Mouse (Mus musculus) liver, adult 10 weeks (tissue): Measurements from ENCODE around the gene Gm2042. TPM values are rescaled to one million over a fixed set of nuclear protein-coding genes. Genes with fewer than 3 reads are reported as not detected.

Experiments used
- polyA plus RNA-seq: library from polyadenylated mRNA; stranded (reverse); fragments of 350-450 nt; fragmentation: Illumina TruSeq; extraction: RNeasy Lipid Tissue Mini Kit (QIAGEN cat#74804); gene quantifications from one replicate; pipeline ENCODE4 v1.2.3, GENCODE M21; 2014; ENCODE audit warnings: low read depth, low replicate concordance

Gm2042 gene
- not detected for polyA plus RNA-seq

GRCm38 (mm10) chr12:87953780-87954179, at the start of gene Gm2042:
Gm2042 (plus strand) TSS chr12:87954080.

DNA sequence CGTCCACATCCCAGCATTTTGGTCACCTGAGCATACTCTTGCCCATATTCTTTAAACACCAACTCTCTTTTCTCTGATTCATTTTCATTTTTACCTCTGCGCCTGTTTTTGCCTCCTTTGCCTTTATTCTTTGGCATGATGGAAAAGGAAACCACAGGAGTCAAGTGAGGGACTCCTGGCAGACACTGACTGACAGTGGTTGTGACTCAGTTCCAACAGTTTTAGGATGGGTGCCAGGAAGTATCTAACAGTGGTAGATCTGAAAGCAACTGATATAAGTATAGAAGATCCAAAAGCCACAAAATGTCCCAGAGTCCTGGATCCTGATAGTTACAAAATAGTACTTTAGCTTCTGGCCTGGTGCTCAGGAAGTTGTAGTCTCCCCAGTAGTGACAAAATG, 34.2 kb upstream of the Gm2042 start, which contains the start of gene Gm2035:
Gm2035 (minus strand) TSS at position 137 of the 400 bp plus-strand sequence.

Other genes starting within 250 kb of the Gm2042 start
- not detected for gene Gm21319, start 178.3 kb upstream of the Gm2042 start, polyA plus RNA-seq
- not detected for gene Gm21936, start 158.6 kb upstream of the Gm2042 start, polyA plus RNA-seq
- not detected for gene BB287469, start 137.5 kb upstream of the Gm2042 start, polyA plus RNA-seq
- not detected for gene Gm2001, start 111.7 kb upstream of the Gm2042 start, polyA plus RNA-seq
- gene Gm2016, start 80.0 kb upstream of the Gm2042 start, polyA plus RNA-seq = not detected
- not detected for gene Gm2022, start 58.7 kb upstream of the Gm2042 start, polyA plus RNA-seq
- gene Gm2035, start 34.2 kb upstream of the Gm2042 start, polyA plus RNA-seq = not detected
- gene Gm2075, start 57.8 kb downstream of the Gm2042 start, polyA plus RNA-seq = not detected
- gene Gm6803, start 64.7 kb downstream of the Gm2042 start, polyA plus RNA-seq = not detected
- gene Gm2056, start 72.9 kb downstream of the Gm2042 start, polyA plus RNA-seq = not detected
- not detected for gene Gm16368, start 129.6 kb downstream of the Gm2042 start, polyA plus RNA-seq
- not detected for gene Gm10436, start 228.0 kb downstream of the Gm2042 start, polyA plus RNA-seq